Mouse (Mus musculus) G1E (cell line): ENCODE data around the gene Mrpl40. TPM values are rescaled to one million over a fixed set of nuclear protein-coding genes. Genes with fewer than 3 reads are reported as not detected.
"Not testable (repeated sequence)": the region's sequence is repeated elsewhere in the genome, so short reads cannot be mapped to it uniquely, and the experiment has no call there.

Experiments used
- ATAC-seq: 2 replicates; pipeline ENCODE4 v1.8.0; 2016; ENCODE audit warnings: mild to moderate bottlenecking; ENCODE audit not compliant: insufficient number of reproducible peaks, poor library complexity, low FRiP score, severe bottlenecking; ENCODE audit errors: extremely low read depth
- DNase-seq: peaks from one replicate; pipeline ENCODE4 v3.0.0; 2012; ENCODE audit warnings: low spot score
- H3K27me3 ChIP-seq: 2 replicates; pipeline ENCODE4 v1.6.1; 2012; ENCODE audit warnings: mild to moderate bottlenecking, low read length, inconsistent platforms; ENCODE audit not compliant: insufficient read depth
- H3K36me3 ChIP-seq: replicated peaks from 2 replicates; pipeline ENCODE3; 2012; ENCODE audit warnings: mild to moderate bottlenecking, inconsistent platforms
- H3K4me1 ChIP-seq: 2 replicates; pipeline ENCODE4 v1.6.1; 2012; ENCODE audit warnings: low read depth, low read length, inconsistent platforms, mixed read lengths; ENCODE audit not compliant: insufficient read depth
- H3K4me3 ChIP-seq: 2 replicates; pipeline ENCODE4 v1.5.1; 2012; ENCODE audit warnings: low read depth, mild to moderate bottlenecking, inconsistent platforms, low read length, moderate library complexity, mixed read lengths
- H3K9me3 ChIP-seq: replicated peaks from 2 replicates; pipeline ENCODE4 v1.6.1; 2012; ENCODE audit warnings: inconsistent platforms
- CTCF ChIP-seq: IDR thresholded peaks from 2 replicates; pipeline ENCODE4 v1.5.1; 2012; ENCODE audit warnings: low read depth, low read length, inconsistent platforms, mixed read lengths
- GATA1 ChIP-seq: IDR thresholded peaks from 2 replicates; pipeline ENCODE4 v1.6.1; 2012; ENCODE audit warnings: borderline replicate concordance, low read length, inconsistent platforms, mixed read lengths
- GATA2 ChIP-seq: IDR thresholded peaks from 2 replicates; pipeline ENCODE4 v1.6.1; 2012; ENCODE audit warnings: low read depth, low read length, inconsistent platforms, borderline replicate concordance
- POLR2AphosphoS5 ChIP-seq: IDR thresholded peaks from 2 replicates; pipeline ENCODE4 v1.6.1; 2012; ENCODE audit warnings: low read depth, low read length, inconsistent platforms; ENCODE audit not compliant: insufficient replicate concordance
- TAL1 ChIP-seq: conservative IDR thresholded peaks from 2 replicates; pipeline ENCODE4 v1.6.1; 2012; ENCODE audit warnings: low read depth, low read length, inconsistent platforms, mixed read lengths
- polyA plus RNA-seq: library from polyadenylated mRNA; stranded (reverse); fragments of >175 nt; gene quantifications from 2 replicates; pipeline ENCODE4 v1.2.3, GENCODE M21; 2012
- total RNA-seq, 2 experiments: library from RNA; stranded (forward) in 1 of 2; stranded (reverse) in 1 of 2; fragments of 200-1000 nt in 1 of 2; fragments of >200 nt in 1 of 2; fragmentation: Nextera tagmentation in 1 of 2; gene quantifications; 2 replicates each; pipeline ENCODE4 v1.2.3; 2014 to 2017

Gene Mrpl40
- total and polyA plus RNA-seq, 3 experiments, result 14.9 to 132 (median 76.6) TPM

GRCm38 (mm10) chr16:18893840-18894372 lies 17.2 kb upstream of the Mrpl40 start:
- H3K27me3 ChIP-seq, result no peaks in the 10 kb centered on the region
- H3K36me3 ChIP-seq, result peaks cover 69% of the 10 kb centered on the region
- DNase-seq, result no peak

GRCm38 (mm10) chr16:18884044-18884443 lies 7.4 kb upstream of the Mrpl40 start:
- no peak for DNase-seq
- no peak for ATAC-seq
- H3K4me3 ChIP-seq, result no peak overlapping the region
- TF ChIP-seq GATA2 (no peak), CTCF (no peak)
- no peaks in the 10 kb centered on the region for H3K27me3 ChIP-seq
- no peaks in the 10 kb centered on the region for H3K9me3 ChIP-seq
- H3K36me3 ChIP-seq, result peaks cover 80% of the 10 kb centered on the region
- H3K4me1 ChIP-seq, result peaks cover 23% of the 10 kb centered on the region

More at GRCm38 (mm10) chr16:18893840-18894372, 17.2 kb upstream of the Mrpl40 start:
- TF ChIP-seq GATA1 (no peak), POLR2AphosphoS5 (no peak), GATA2 (no peak), CTCF (no peak), TAL1 (no peak)
- H3K4me3 ChIP-seq, result no peak overlapping the region
- H3K4me1 ChIP-seq, result peaks cover 63% of the 10 kb centered on the region
- ATAC-seq, result no peak
- H3K9me3 ChIP-seq, result no peaks in the 10 kb centered on the region

GRCm38 (mm10) chr16:18878091-18878720 lies 1.5 kb upstream of the Mrpl40 start:
- no peak for DNase-seq
- no peaks in the 10 kb centered on the region for H3K27me3 ChIP-seq
- ATAC-seq, result no peak
- peak overlapping the region; percentile 99 for H3K4me3 ChIP-seq
- TF ChIP-seq GATA2 (no peak), CTCF (no peak), TAL1 (no peak)
- peaks cover 38% of the 10 kb centered on the region for H3K4me1 ChIP-seq
- peaks cover 62% of the 10 kb centered on the region for H3K36me3 ChIP-seq
- H3K9me3 ChIP-seq, result no peaks in the 10 kb centered on the region

- Histone ChIP-seq H3K36me3 (peaks cover 62% of the 10 kb centered on the region), H3K4me1 (peaks cover 38% of the 10 kb centered on the region)
- peak; percentile 44 for DNase-seq
Observed at GRCm38 (mm10) chr16:18877386-18878090, 876 bp upstream of the Mrpl40 start.

GRCm38 (mm10) chr16:18876091-18876441 lies 596 bp downstream of the Mrpl40 start:
- ATAC-seq, result no peak
- Histone ChIP-seq H3K4me1 (peaks cover 38% of the 10 kb centered on the region), H3K36me3 (peaks cover 62% of the 10 kb centered on the region), H3K9me3 (no peaks in the 10 kb centered on the region), H3K27me3 (no peaks in the 10 kb centered on the region), H3K4me3 (peak overlapping the region; percentile 99)
- TF ChIP-seq CTCF (no peak), GATA1 (no peak), GATA2 (no peak), TAL1 (no peak)
- DNase-seq, result no peak

More at GRCm38 (mm10) chr16:18877386-18878090, 876 bp upstream of the Mrpl40 start:
- Histone ChIP-seq H3K9me3 (no peaks in the 10 kb centered on the region), H3K27me3 (no peaks in the 10 kb centered on the region), H3K4me3 (peak overlapping the region; percentile 99)
- ATAC-seq, result peak; percentile 43
- TF ChIP-seq CTCF, result 0 out of 2 replicates have a peak, but pooled peaks have one; percentile 6
- TF ChIP-seq GATA1, result no peak
- no peak for TF ChIP-seq TAL1

- H3K27me3 ChIP-seq, ATAC-seq, H3K9me3 ChIP-seq, H3K4me3 ChIP-seq, DNase-seq, H3K4me1 ChIP-seq: not testable (repeated sequence)
- peaks cover 46% of the 10 kb centered on the region for H3K36me3 ChIP-seq
Observed at GRCm38 (mm10) chr16:18870495-18870894, 6.2 kb downstream of the Mrpl40 start.

GRCm38 (mm10) chr16:18860186-18860585 lies 16.5 kb downstream of the Mrpl40 start:
- DNase-seq (no peak), ATAC-seq (no peak)
- Histone ChIP-seq H3K36me3 (no peaks in the 10 kb centered on the region), H3K4me1 (no peaks in the 10 kb centered on the region), H3K4me3 (no peak overlapping the region), H3K9me3 (peaks cover 4% of the 10 kb centered on the region; the same call in 1 of the 2 replicates), H3K27me3 (0 out of 2 replicates have a peak, but pooled peaks cover 4% of the 10 kb centered on the region)
- TF ChIP-seq POLR2AphosphoS5, result no peak
- no peak for TF ChIP-seq CTCF
- TF ChIP-seq GATA2, result no peak
- TF ChIP-seq TAL1, result no peak
- no peak for TF ChIP-seq GATA1
